Mouse (Mus musculus) neutrophil, adult 5-6 weeks (primary cell): Measurements from ENCODE around the gene Rpn2. TPM values are rescaled to one million over a fixed set of nuclear protein-coding genes. Genes with fewer than 3 reads are reported as not detected.

Experiments used
- ATAC-seq: fragments of 151-379, 151-347 bp; 2 replicates; pipeline ENCODE4 v1.8.0; 2017; ENCODE audit warnings: mild to moderate bottlenecking, moderate TSS enrichment; ENCODE audit not compliant: insufficient number of reproducible peaks, poor library complexity, low FRiP score, severe bottlenecking; ENCODE audit errors: extremely low read depth
- total RNA-seq: library from RNA; stranded (forward); fragments of 200-1000 nt; gene quantifications from 2 replicates; pipeline ENCODE4 v1.2.3, GENCODE M21; 2017

Rpn2 gene
- 65.4 and 71.1 TPM in 2 replicates for total RNA-seq

GRCm38 (mm10) chr2:157278717-157279415 is at the start of gene Rpn2:
TSS of gene Rpn2 (plus strand) at chr2:157279017.
- ATAC-seq: peak; percentile 98

- no peak for ATAC-seq
These were observed 42.9 kb upstream of the Rpn2 start for GRCm38 (mm10) chr2:157235946-157236345.

- ATAC-seq: no peak
These were observed 33.8 kb upstream of the Rpn2 start for GRCm38 (mm10) chr2:157245001-157245400.

- no peak for ATAC-seq
These were observed 33.2 kb upstream of the Rpn2 start for GRCm38 (mm10) chr2:157245603-157246002.

- no peak for ATAC-seq
These were observed 30.7 kb upstream of the Rpn2 start for GRCm38 (mm10) chr2:157248111-157248510.

GRCm38 (mm10) chr2:157259720-157260119 is 19.1 kb upstream of the Rpn2 start:
- ATAC-seq: peak; percentile 73

- ATAC-seq: no peak
These were observed 16.9 kb upstream of the Rpn2 start for GRCm38 (mm10) chr2:157261930-157262329.

- ATAC-seq: no peak
These were observed 16.3 kb upstream of the Rpn2 start for GRCm38 (mm10) chr2:157262506-157262905.

- no peak for ATAC-seq
These were observed 15.7 kb upstream of the Rpn2 start for GRCm38 (mm10) chr2:157263101-157263500.

GRCm38 (mm10) chr2:157263832-157264231 is 15.0 kb upstream of the Rpn2 start:
- no peak for ATAC-seq

- ATAC-seq: no peak
These were observed 591 bp downstream of the Rpn2 start, which contains the start of gene Mroh8 for GRCm38 (mm10) chr2:157279416-157279800. TSS of gene Mroh8 (minus strand) at chr2:157279549.

GRCm38 (mm10) chr2:157283321-157283720 is 4.5 kb downstream of the Rpn2 start:
- no peak for ATAC-seq

- peak; percentile 27; the same call in 1 of the 2 replicates for ATAC-seq
These were observed 8.7 kb downstream of the Rpn2 start for GRCm38 (mm10) chr2:157287542-157287941.

- ATAC-seq: no peak
These were observed 10.2 kb downstream of the Rpn2 start for GRCm38 (mm10) chr2:157288996-157289395.

- ATAC-seq: no peak; the same call in 1 of the 2 replicates
These were observed 13.3 kb downstream of the Rpn2 start for GRCm38 (mm10) chr2:157292093-157292492.

- no peak for ATAC-seq
These were observed 17.4 kb downstream of the Rpn2 start for GRCm38 (mm10) chr2:157296105-157296689.

GRCm38 (mm10) chr2:157300051-157300450 is 21.2 kb downstream of the Rpn2 start:
- ATAC-seq: no peak

- ATAC-seq: no peak
These were observed 24.3 kb downstream of the Rpn2 start for GRCm38 (mm10) chr2:157303096-157303495.

- no peak for ATAC-seq
These were observed 27.5 kb downstream of the Rpn2 start for GRCm38 (mm10) chr2:157306091-157307032.
